Mouse (Mus musculus) T-cell, adult 2 months (primary cell): ENCODE measurements around the gene Brd4.

Experiments used
- DNase-seq: peaks from one replicate; pipeline ENCODE4 v3.0.0; 2022; ENCODE audit warnings: low spot score

Brd4 gene

DNA sequence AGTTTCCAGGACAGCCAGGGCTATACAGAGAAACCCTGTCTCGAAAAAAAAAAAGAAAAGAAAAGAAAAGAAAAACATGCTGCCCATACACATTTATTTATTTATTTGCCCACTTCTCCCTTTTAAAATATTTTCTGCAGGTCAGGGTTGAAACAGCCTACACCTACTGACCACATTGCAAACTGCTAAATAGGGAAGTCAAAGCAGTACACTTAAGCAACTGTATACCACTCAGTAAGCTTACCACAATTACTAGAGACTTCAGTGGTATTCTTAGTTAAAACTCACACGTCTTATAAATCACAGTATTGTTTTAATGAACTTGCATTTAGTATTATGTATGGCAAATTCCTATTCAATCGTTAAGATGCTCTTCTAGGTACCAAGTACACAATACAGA, 3.9 kb downstream of the Brd4 start:
- DNase-seq = no peak

- DNase-seq = peak; percentile 38
Observed at GRCm38 (mm10) chr17:32277201-32277600, 7.3 kb downstream of the Brd4 start.

GRCm38 (mm10) chr17:32275568-32275967, 9.0 kb downstream of the Brd4 start:
- no peak for DNase-seq

DNA sequence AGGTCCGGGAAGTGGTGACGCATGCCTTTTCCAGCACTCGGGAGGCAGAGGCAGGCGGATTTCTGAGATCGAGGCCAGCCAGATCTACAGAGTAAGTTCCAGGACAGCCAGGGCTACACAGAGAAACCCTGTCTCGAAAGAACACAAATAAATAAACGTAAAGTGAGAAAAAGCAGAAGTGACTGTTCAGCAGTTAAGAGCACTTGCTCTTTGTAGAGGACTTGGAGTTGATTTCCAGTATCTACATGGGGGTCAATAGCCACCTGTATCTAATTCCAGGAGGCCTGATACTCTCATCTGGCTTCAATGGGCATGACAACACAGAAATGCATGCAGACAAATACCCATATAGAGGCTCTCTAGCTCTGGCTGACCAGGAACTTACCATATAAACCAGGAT, 15.4 kb downstream of the Brd4 start:
- no peak for DNase-seq

DNA sequence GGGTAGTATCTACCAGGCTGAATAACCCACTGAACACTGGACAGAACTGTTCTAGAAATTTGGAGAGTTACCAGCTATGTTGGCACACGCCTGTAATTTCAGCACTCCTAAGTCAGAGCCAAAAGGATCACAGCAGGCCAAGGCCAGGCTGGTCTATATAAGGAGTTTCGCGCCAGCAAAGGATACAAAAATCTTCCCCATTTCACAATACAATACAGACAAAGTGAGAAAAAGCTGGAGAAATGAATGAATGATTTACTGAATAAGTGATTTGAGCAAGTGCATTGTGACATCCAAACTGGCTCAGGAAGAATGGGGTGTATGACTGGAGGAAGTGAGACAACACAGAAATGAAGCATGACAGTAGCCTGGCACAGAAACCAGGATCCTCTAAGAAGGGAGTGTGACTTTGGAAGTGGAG, 16.0 kb downstream of the Brd4 start:
- DNase-seq = no peak

GRCm38 (mm10) chr17:32268096-32268495, 16.4 kb downstream of the Brd4 start:
- DNase-seq = no peak

GRCm38 (mm10) chr17:32267617-32268016, 16.9 kb downstream of the Brd4 start:
- no peak for DNase-seq

DNA sequence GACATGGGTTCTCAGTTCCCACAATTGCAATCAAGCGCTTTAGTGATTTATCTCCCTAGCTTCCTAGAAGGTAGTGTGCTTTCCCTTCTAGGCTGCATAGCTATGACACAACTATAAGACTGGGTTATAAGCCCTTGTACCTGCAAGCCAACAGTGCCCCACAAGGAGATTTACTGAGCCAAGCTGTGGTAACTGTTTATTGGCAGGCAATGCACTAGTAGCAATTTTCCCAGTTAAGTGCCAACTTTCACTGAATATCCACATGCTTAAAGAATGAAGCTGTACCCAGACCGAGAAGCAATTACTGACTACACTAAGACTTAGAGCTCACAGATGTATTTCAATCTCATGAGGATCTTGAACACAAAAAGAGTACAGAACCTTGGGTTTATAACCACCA, 20.9 kb downstream of the Brd4 start:
- no peak for DNase-seq

- no peak for DNase-seq
Observed at GRCm38 (mm10) chr17:32262831-32263559, 21.5 kb downstream of the Brd4 start.

GRCm38 (mm10) chr17:32258869-32259268, 25.7 kb downstream of the Brd4 start:
- no peak for DNase-seq

DNA sequence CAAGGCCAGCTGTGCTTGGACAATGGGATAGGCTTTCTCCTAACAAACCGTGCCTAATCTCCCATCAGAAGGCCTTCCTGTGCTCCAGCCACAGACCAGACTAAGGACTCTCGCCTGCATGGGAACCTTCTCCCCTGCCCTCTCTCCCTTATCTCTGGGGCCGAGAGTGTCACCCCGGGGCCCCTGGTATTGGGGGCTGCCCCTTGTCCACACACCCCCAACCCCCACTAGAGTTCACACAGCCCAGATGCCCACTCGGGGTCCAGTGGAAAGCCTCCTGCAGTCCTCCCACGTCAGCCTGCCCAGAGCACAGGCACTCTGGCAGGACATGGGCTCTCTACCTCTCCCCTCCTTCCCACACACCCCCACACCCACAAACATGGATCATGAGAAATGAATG, 26.6 kb downstream of the Brd4 start:
- no peak for DNase-seq

DNA sequence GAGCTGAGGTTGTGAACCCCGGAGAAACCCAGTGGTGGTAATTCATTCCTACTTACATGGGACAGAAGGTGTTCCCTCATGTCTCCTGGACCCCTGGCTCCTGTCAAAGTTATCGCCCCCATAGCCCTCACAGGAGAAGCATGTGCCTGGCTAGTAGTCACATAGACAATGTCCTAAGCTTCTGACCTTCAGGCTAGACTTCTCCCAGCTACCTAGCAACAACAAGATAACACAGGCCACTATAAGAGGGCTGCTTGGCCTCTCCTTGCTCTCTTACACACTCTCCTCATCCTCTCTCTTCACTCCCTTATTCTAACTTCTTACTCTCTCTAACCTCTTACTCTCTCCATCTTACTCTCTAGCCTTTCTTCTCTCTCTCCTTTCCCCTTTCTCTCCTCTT, 27.1 kb downstream of the Brd4 start:
- DNase-seq = no peak

- no peak for DNase-seq
Observed at GRCm38 (mm10) chr17:32256896-32257295, 27.6 kb downstream of the Brd4 start.

GRCm38 (mm10) chr17:32253261-32253660, 31.3 kb downstream of the Brd4 start:
- DNase-seq = no peak

DNA sequence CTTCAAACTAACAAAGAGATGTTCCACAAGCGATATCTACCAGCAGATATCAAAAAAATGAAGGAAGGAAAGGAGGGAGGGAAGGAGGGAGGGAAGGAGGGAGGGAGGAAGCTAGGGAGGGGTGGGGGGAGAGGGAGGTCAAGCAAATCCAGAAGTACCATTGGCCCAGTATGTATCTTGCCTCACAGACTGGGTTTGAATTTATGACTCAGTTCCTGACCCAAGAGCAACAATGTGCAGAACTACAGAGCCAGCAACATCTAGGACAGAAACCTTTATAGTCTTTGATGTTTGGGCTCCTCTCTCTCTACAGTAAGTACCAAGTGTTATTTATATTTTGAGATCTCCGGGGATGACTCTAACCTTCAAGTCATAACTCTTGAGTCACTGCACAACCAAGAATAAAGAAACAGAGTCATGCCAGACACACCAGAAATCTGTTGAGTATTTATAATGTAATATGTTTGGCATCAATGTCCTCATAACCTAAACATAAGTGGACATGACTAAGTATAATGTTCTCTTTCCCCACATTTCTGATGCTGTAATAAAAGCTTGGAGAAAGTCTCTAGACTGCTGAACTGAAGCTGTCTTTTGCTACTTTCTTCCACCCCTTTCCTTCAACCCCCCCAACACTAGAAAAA, 32.6 kb downstream of the Brd4 start:
- DNase-seq = no peak

DNA sequence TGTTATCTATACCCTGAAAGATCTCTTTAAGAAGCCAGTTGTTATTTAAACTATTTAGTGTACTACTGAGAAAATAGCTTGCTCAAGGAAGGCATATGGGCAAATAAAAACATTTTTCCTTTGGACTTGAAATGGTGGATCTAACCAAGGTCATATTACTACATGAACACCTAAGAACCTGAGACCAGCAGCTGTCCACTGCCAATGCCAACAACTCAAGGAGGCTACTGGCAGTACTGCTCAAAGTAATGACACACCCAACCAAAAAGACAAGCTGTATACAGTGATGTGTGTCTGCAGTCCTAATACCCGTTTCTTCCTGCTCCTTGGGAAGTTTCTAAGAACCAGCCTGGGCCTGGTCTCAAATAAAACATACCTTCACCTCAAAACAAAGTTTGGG, 34.5 kb downstream of the Brd4 start:
- no peak for DNase-seq

- DNase-seq = no peak
Observed at GRCm38 (mm10) chr17:32248192-32248591, 36.3 kb downstream of the Brd4 start.

DNA sequence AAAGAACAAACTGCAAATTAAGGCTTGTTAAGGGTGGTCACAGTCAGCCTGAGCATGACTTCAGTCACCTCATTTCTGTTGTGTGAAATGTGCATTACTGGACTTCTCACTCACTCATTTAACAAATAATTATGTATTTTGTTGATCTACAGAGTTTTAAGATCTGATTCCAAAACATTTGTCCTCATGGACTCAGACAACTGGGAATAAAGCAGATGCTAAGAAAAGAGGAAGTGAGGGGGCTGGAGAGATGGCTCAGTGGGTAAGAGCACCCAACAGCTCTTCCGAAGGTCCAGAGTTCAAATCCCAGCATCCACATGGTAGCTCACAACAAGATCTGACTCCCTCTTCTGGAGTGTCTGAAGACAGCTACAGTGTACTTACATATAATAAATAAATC, 36.9 kb downstream of the Brd4 start:
- DNase-seq = no peak

- no peak for DNase-seq
Observed at GRCm38 (mm10) chr17:32246117-32246516, 38.4 kb downstream of the Brd4 start.

GRCm38 (mm10) chr17:32240881-32241531, 43.5 kb downstream of the Brd4 start:
- DNase-seq = peak; percentile 38

GRCm38 (mm10) chr17:32238589-32238988, 45.9 kb downstream of the Brd4 start:
- DNase-seq = no peak

GRCm38 (mm10) chr17:32235534-32236191, 48.9 kb downstream of the Brd4 start:
- no peak for DNase-seq

- no peak for DNase-seq
Observed at GRCm38 (mm10) chr17:32233174-32233573, 51.3 kb downstream of the Brd4 start.
